In genomic region chr4:115103510-115103909, GRCm38 (mm10) we compare ENCODE assay signal across 19 mouse cellular contexts. TPM values are rescaled to one million over a fixed set of nuclear protein-coding genes. Genes with fewer than 3 reads are reported as not detected.
DNase-seq lines count a peak whose midpoint lies in the region; ATAC-seq and TF ChIP-seq lines count a peak whose summit lies in the region.
"Had no signal": no experiment of that assay in that cellular context is flagged by ENCODE, and none has a peak within 500 bp of the region (broad histone marks: within the 10 kb centered on the region; RNA-seq: fewer than 3 reads in every experiment).

No protein-coding gene starts in this region.

- peak overlapping the region; percentile 19; the same call in 1 of the 2 replicates for H3K27ac ChIP-seq in left cerebral cortex, adult 2 months
- 0 out of 2 replicates have a peak overlapping the region, but pooled peaks have one; percentile 8 for H3K27ac ChIP-seq in liver, embryonic 14.5 days
- H3K27ac ChIP-seq in heart, embryonic 11.5 days (ENCODE audit: low read depth, low read length) = no peak overlapping the region
- H3K27ac ChIP-seq: embryonic facial prominence, embryonic 12.5 days; forebrain, embryonic 12.5 days; hindbrain, embryonic 12.5 days had no signal

- no peak for DNase-seq in left cerebral cortex, adult 2 months (ENCODE audit: extremely low spot score in 1 of 2, low spot score in 2 of 2)
- no peak for DNase-seq in left cerebral cortex, adult 11 months (ENCODE audit: low spot score)
- peak; percentile 72 for DNase-seq in 3T3-L1 (ENCODE audit: low read depth, low spot score)
- peak; percentile 74 for DNase-seq in Muller cell, postnatal 12 days (ENCODE audit: inconsistent ontology term)
- DNase-seq in liver, embryonic 14.5 days (ENCODE audit: low read depth in 3 of 3, low spot score in 3 of 3) = peak in 1 of 3 experiments; percentile 46
- DNase-seq in adipocyte (ENCODE audit: low spot score) = no peak
- DNase-seq in heart, adult 18-20 months = no peak
- DNase-seq: adrenal gland, adult 8-10 months; cerebellum, postnatal 36 days; kidney, postnatal 4 days; lung, adult 2 months had no signal

- no peak for TF ChIP-seq CTCF in left cerebral cortex, adult 2 months (IDR thresholded peaks at IDR 0.05)
- no peak for TF ChIP-seq CTCF in liver, embryonic 14.5 days (IDR thresholded peaks at IDR 0.05; ENCODE audit: low read depth)

- H3K9ac ChIP-seq in liver, embryonic 14.5 days (replicated peaks) = no peak overlapping the region; the same call in 1 of the 2 replicates
- H3K9ac ChIP-seq in heart, embryonic 11.5 days (ENCODE audit: low read depth, low read length) = no peak overlapping the region
- H3K9ac ChIP-seq: embryonic facial prominence, embryonic 12.5 days; forebrain, embryonic 12.5 days; hindbrain, embryonic 12.5 days had no signal

- H3K4me3 ChIP-seq in left cerebral cortex, adult 2 months = no peak overlapping the region
- no peak overlapping the region for H3K4me3 ChIP-seq in liver, embryonic 14.5 days (ENCODE audit: insufficient read depth in 1 of 2, low read depth in 2 of 2, low read length in 2 of 2)
- no peak overlapping the region for H3K4me3 ChIP-seq in heart, embryonic 11.5 days (ENCODE audit: low read depth, low read length)
- H3K4me3 ChIP-seq: embryonic facial prominence, embryonic 12.5 days; forebrain, embryonic 12.5 days; hindbrain, embryonic 12.5 days had no signal

- intact Hi-C loops in left cerebral cortex, adult 2 months (cut with DNase I) = loop anchor here (2.0 to 10.0 kb wide), 2 partner anchors 29 to 551 kb away; no protein-coding TSS in a partner anchor

- H3K27me3 ChIP-seq in liver, embryonic 14.5 days (ENCODE audit: control insufficient read depth, insufficient read depth, low read length) = no peaks in the 10 kb centered on the region
- H3K27me3 ChIP-seq in heart, embryonic 11.5 days (ENCODE audit: control insufficient read depth, insufficient read depth, low read length) = peaks cover 3% of the 10 kb centered on the region; the same call in 1 of the 2 replicates

- no peak for TF ChIP-seq EP300 in liver, embryonic 14.5 days (IDR thresholded peaks at IDR 0.05; ENCODE audit: low read depth)

- H3K9me3 ChIP-seq in liver, embryonic 14.5 days (ENCODE audit: control insufficient read depth, low read length) = no peaks in the 10 kb centered on the region
- no peaks in the 10 kb centered on the region for H3K9me3 ChIP-seq in heart, embryonic 11.5 days (replicated peaks; ENCODE audit: control insufficient read depth, low read length)
- H3K9me3 ChIP-seq: embryonic facial prominence, embryonic 12.5 days; forebrain, embryonic 12.5 days; hindbrain, embryonic 12.5 days had no signal

- peaks cover 14 to 15% of the 10 kb centered on the region in 2 experiments for H3K4me1 ChIP-seq in liver, embryonic 14.5 days (replicated peaks; ENCODE audit: control insufficient read depth in 2 of 2, insufficient read depth in 2 of 2, low read length in 1 of 2)
- no peaks in the 10 kb centered on the region for H3K4me1 ChIP-seq in heart, embryonic 11.5 days (ENCODE audit: control insufficient read depth, insufficient read depth, low read length)
- H3K4me1 ChIP-seq: embryonic facial prominence, embryonic 12.5 days; forebrain, embryonic 12.5 days; hindbrain, embryonic 12.5 days had no signal

- ATAC-seq in liver, embryonic 14.5 days (ENCODE audit: insufficient read depth) = peak; percentile 82
- no peak for ATAC-seq in heart, embryonic 11.5 days (replicated peaks; ENCODE audit: insufficient number of reproducible peaks, low FRiP score, low TSS enrichment)
- ATAC-seq: intestine, embryonic 16.5 days had no signal

- H3K4me2 ChIP-seq in liver, embryonic 14.5 days (ENCODE audit: low read depth) = peak overlapping the region; percentile 29
- no peak overlapping the region for H3K4me2 ChIP-seq in heart, embryonic 11.5 days
- H3K4me2 ChIP-seq: embryonic facial prominence, embryonic 12.5 days; forebrain, embryonic 12.5 days; hindbrain, embryonic 12.5 days had no signal

- no peaks in the 10 kb centered on the region for H3K36me3 ChIP-seq in liver, embryonic 14.5 days (replicated peaks; ENCODE audit: control insufficient read depth, insufficient read depth, low read depth)
- no peaks in the 10 kb centered on the region for H3K36me3 ChIP-seq in heart, embryonic 11.5 days (ENCODE audit: control insufficient read depth, insufficient read depth, low read length)
- H3K36me3 ChIP-seq: embryonic facial prominence, embryonic 12.5 days; forebrain, embryonic 12.5 days; hindbrain, embryonic 12.5 days had no signal

- 21% methylated on average over 4 of the region's 4 CpGs for WGBS in liver, embryonic 14.5 days (ENCODE audit: insufficient replicate concordance)
- WGBS in heart, embryonic 11.5 days (ENCODE audit: insufficient replicate concordance) = 51% methylated on average over 4 of the region's 4 CpGs

RNA-seq across cellular contexts. Expression of gene Pdzk1ip1, which starts 15.0 kb away (rescaled TPM):
- under 1 TPM in 1 of 2 experiments, not detected in 1; 0.75 TPM for total RNA-seq in left cerebral cortex, adult 2 months (2021)
- 20.5 and 24.5 TPM in 2 replicates for polyA plus RNA-seq in liver, embryonic 14.5 days (2012; rRNA removed)
- polyA plus RNA-seq in liver, embryonic 14.5 days (2014; fragmentation: Nextera tagmentation; extraction: Ambion mirVana) = 24.4 and 30.5 TPM in 2 replicates
- under 1 TPM; 0.42 to 0.67 TPM for total RNA-seq in heart, adult 18-20 months (2021)
- 57.3 and 66.1 TPM in 2 replicates for polyA plus RNA-seq in heart, embryonic 11.5 days (2014; fragmentation: Nextera tagmentation; extraction: Ambion mirVana)
- total RNA-seq: gastrocnemius, adult 8-10 months had no signal

RNA-seq across cellular contexts. Expression of gene Cyp4x1, which starts 30.6 kb away (rescaled TPM):
- 10 to 100 TPM; 12.7 to 14.6 TPM for total RNA-seq in left cerebral cortex, adult 2 months (2021)
- 0.05 and 0.06 TPM in 2 replicates for polyA plus RNA-seq in liver, embryonic 14.5 days (2012; rRNA removed)
- polyA plus RNA-seq in liver, embryonic 14.5 days (2014; fragmentation: Nextera tagmentation; extraction: Ambion mirVana) = 0.08 TPM in 2 replicates
- total RNA-seq in heart, adult 18-20 months (2021) = not detected
- 0.10 and 0.21 TPM in 2 replicates for polyA plus RNA-seq in heart, embryonic 11.5 days (2014; fragmentation: Nextera tagmentation; extraction: Ambion mirVana)
- total RNA-seq: adrenal gland, adult 8-10 months; CH12.LX; gastrocnemius, adult 8-10 months had no signal
- polyA plus RNA-seq: heart, embryonic 14.5 days; lung, adult 2 months had no signal

RNA-seq across cellular contexts. Expression of gene Tal1, which starts 47.3 kb away (rescaled TPM):
- total RNA-seq in left cerebral cortex, adult 2 months (2021) = 1 to 10 TPM; 1.5 TPM
- 72.6 and 74.7 TPM in 2 replicates for polyA plus RNA-seq in liver, embryonic 14.5 days (2012; rRNA removed)
- polyA plus RNA-seq in liver, embryonic 14.5 days (2014; fragmentation: Nextera tagmentation; extraction: Ambion mirVana) = 55.6 and 60.9 TPM in 2 replicates
- total RNA-seq in heart, adult 18-20 months (2021) = 1 to 10 TPM; 2.3 to 3.7 TPM
- 10.1 and 14.1 TPM in 2 replicates for polyA plus RNA-seq in heart, embryonic 11.5 days (2014; fragmentation: Nextera tagmentation; extraction: Ambion mirVana)

Comparison
In these comparisons a context has a peak if more than half of its experiments do, and no peak if none do; other contexts are left out.
1. DNase-seq: peak in 3T3-L1 (single experiment) and Muller cell, postnatal 12 days (single experiment); none in left cerebral cortex, adult 2 months (0 of 2), left cerebral cortex, adult 11 months (single experiment), adipocyte (single experiment) and heart, adult 18-20 months (0 of 2).
2. RNA of gene Cyp4x1, which starts 30.6 kb away (total RNA-seq): 12.7 to 14.6 TPM in left cerebral cortex, adult 2 months; not detected in heart, adult 18-20 months; every median in the first group is over 10 times any median in the second.